Mouse (Mus musculus) bone marrow, adult 2 months (tissue): ENCODE data around the gene Oaz3. TPM values are rescaled to one million over a fixed set of nuclear protein-coding genes. Genes with fewer than 3 reads are reported as not detected.

Experiments
- H3K27ac ChIP-seq: fragments of 200-500 bp; 2 replicates; pipeline ENCODE4 v1.5.1; 2012; ENCODE audit warnings: low read depth, mild to moderate bottlenecking, control low read depth, inconsistent platforms, low read length; ENCODE audit not compliant: control insufficient read depth, poor library complexity, insufficient read depth
- H3K4me1 ChIP-seq: fragments of 200-500 bp; 2 replicates; pipeline ENCODE4 v1.6.1; 2011; ENCODE audit warnings: low read length; ENCODE audit not compliant: control insufficient read depth, insufficient read depth
- H3K4me3 ChIP-seq: fragments of 200-500 bp; replicated peaks from 2 replicates; pipeline ENCODE3; 2011; ENCODE audit warnings: mild to moderate bottlenecking, low read depth, low read length, control low read depth; ENCODE audit not compliant: control insufficient read depth
- CTCF ChIP-seq: fragments of 200-500 bp; IDR thresholded peaks from 2 replicates; pipeline ENCODE4 v1.5.1; 2011; ENCODE audit warnings: low read length, control low read depth; ENCODE audit not compliant: control insufficient read depth, insufficient read depth
- POLR2A ChIP-seq: fragments of 200-500 bp; IDR thresholded peaks from 2 replicates; pipeline ENCODE4 v1.6.1; 2011; ENCODE audit warnings: low read depth, mild to moderate bottlenecking, control low read depth, low read length, borderline replicate concordance; ENCODE audit not compliant: control insufficient read depth
- WGBS: fragments of 180-500 bp; shearing (Covaris S2); methylation state at CpG from one replicate; pipeline ENCODE4 v1.1.7; 2018; 5-methylcytosine and 5-hydroxymethylcytosine counted together
- polyA plus RNA-seq: library from polyadenylated mRNA; stranded (reverse); fragments of >200 nt; gene quantifications from 2 replicates; pipeline ENCODE4 v1.2.4, GENCODE M21; 2011; ENCODE audit warnings: low replicate concordance; ENCODE audit not compliant: missing spikeins, insufficient read depth, insufficient read length

The Oaz3 gene
- polyA plus RNA-seq, 1 experiment, result 1.7 TPM

DNA sequence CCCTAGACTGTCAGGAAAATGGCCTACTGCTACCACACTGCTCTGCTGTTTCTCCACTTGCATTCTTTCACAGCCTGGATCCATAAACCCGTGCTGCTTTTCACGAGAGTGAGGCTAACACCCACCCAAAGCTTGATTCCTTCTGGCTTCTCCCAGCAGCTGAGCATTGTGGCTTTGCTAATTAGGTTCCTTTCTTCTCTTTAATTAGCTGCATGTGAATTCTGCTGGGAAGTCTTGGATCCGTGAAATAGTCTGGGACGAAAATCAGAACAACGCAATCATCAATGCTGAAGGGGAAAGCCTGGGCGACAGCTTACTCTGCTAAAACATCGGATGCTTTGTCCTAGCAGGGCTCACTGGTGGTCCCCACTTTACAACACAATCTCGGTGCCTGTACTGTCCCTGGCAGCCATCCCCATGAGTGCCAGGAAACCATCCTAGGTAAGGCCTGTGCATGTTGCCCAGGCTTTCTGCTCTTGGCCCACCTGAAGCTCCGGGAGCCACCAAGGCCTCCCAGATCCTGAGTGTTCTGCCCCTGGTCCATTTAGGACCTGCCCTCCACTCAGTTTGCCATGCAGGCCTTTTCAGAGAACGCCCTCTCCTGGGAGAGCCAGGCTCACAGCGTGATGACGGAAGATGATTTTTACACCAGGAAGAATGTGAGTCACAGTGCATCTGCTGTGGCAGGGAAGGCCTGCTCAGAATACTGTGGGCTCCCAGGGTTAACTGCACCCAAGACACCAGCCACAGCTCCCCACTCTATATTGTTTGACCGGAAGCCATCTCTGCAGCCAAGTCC is 22.1 kb upstream of the Oaz3 start:
- no peak overlapping the region for H3K4me3 ChIP-seq
- no peak for TF ChIP-seq POLR2A
- TF ChIP-seq CTCF, result no peak
- no peaks in the 10 kb centered on the region for H3K4me1 ChIP-seq
- 82% methylated on average over 13 of the region's 13 CpGs for WGBS
- H3K27ac ChIP-seq, result no peak overlapping the region

DNA sequence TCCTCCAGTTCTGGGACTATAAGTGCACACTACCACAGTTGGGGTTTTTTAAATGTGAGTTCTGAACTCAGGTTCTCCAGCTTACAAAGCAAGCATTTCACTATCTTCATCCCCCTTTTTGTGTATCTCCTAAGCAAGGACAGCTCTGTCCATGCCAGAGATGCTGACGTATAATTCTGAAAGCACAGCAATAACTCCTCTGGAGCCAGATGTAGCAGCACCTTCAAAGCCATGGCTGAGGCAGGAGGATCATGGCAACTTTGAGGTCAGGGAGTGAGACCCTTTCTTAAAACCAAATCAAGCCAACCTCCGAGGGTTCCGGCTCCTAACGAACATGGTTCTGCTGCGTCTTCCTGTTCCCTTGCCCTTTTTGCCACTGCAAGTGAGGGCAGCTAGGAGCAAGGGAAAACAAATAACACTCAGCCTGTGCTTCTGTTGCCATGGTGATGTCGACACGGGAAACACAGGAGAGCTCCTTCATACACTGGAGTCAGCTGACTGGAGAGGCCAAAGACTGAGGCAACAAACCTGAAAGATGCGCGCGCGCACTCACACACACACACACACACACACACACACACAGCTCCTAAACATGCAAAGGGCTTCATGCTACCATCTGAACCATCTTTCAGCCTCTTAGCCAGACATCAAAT is 20.3 kb upstream of the Oaz3 start:
- Histone ChIP-seq H3K4me1 (no peaks in the 10 kb centered on the region), H3K27ac (no peak overlapping the region), H3K4me3 (no peak overlapping the region)
- TF ChIP-seq CTCF (no peak), POLR2A (no peak)
- WGBS, result 72% methylated on average over 11 of the region's 11 CpGs

DNA sequence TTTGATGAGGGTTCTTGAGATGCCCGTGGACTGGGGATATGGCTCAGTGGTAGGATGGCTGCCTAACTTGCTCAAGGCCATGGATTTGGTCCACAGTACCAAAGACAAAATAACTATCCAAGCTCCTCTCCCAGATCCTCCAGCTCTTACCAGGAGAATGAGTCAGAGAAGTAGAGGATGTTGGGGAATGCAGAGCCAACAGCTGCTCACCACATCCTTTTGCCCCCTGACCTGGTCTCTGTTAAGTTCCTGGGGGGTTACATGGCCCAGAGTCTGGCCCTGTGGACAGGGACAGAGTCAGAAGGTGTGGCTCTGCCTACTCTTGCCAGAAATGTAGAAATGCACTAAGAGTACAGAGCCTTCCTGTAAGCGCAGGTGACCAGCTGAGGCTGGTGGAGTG is 16.1 kb upstream of the Oaz3 start:
- WGBS, result 89% methylated on average over 2 of the region's 2 CpGs
- no peaks in the 10 kb centered on the region; the same call in 1 of the 2 replicates for H3K4me1 ChIP-seq
- no peak overlapping the region for H3K27ac ChIP-seq
- TF ChIP-seq POLR2A (no peak), CTCF (no peak)
- no peak overlapping the region for H3K4me3 ChIP-seq

DNA sequence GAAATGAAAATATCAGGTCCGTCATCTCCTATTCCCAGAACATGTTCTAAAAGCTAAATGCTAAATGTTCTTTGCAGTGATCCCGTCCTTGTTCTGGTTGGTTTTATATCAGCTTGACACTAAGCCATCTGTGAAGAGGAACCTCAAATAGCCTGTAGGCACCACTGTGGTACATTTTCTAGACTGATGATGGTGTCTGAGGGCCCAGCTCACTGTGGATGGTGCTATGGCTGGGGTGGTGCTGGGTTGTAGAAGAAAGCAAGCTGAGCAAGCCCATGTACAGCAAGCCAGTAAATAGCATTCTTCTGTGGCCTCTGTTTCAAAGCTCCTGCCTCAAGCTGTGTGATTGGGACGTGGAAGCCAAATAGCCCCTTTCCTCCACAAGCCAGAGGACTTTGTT is 13.3 kb upstream of the Oaz3 start:
- no peaks in the 10 kb centered on the region; the same call in 1 of the 2 replicates for H3K4me1 ChIP-seq
- H3K27ac ChIP-seq, result no peak overlapping the region
- H3K4me3 ChIP-seq, result no peak overlapping the region
- TF ChIP-seq POLR2A (no peak), CTCF (no peak)
- 74% methylated on average over 3 of the region's 3 CpGs for WGBS

DNA sequence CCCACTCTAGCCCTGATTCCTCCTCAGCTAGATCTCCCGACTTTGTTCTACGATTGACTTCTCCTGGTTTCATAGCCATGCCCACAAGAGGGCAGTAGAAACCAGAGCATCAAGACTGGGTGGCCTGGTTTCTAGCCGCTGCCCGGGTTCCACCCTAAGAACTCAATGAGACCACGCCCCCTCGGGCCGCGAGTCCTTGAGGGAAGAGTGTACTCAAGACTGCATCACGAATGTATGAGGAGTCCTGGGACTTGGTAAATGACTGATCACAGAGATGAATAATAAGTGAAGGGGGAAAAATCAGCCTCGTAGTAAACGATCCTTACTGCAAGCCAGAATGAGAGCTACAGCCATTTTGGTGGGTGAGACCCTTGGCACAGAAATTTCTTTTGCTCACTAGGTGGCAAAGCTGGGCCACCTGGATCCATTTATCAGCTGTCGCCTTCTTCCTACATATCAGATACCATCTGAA is 12.8 kb upstream of the Oaz3 start:
- Histone ChIP-seq H3K27ac (no peak overlapping the region), H3K4me3 (no peak overlapping the region), H3K4me1 (no peaks in the 10 kb centered on the region; the same call in 1 of the 2 replicates)
- no peak for TF ChIP-seq POLR2A
- peak; percentile 73 for TF ChIP-seq CTCF
- 3% methylated on average over 12 of the region's 12 CpGs for WGBS

DNA sequence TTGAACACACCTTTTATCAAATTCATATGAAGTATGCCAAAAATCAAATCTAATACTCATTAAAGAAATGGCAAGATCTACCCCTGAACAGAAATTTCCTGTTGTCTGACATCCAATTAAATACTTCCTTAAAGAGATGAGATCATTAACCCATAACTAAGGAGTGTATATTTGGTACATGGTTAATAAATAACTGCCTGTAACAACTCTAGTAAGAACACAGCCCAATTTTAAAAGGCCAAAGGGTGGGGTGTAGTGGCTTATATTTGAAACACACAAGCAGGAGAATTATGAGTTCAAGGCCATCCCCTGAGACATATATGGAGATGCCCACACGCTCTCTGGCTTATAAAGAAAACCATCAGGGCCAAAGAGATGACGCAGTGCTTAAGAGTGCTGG is 5.7 kb upstream of the Oaz3 start:
- TF ChIP-seq POLR2A, result no peak
- TF ChIP-seq CTCF, result no peak
- Histone ChIP-seq H3K4me3 (no peak overlapping the region), H3K4me1 (no peaks in the 10 kb centered on the region; the same call in 1 of the 2 replicates), H3K27ac (no peak overlapping the region)
- WGBS, result 84% methylated on average over 2 of the region's 2 CpGs

DNA sequence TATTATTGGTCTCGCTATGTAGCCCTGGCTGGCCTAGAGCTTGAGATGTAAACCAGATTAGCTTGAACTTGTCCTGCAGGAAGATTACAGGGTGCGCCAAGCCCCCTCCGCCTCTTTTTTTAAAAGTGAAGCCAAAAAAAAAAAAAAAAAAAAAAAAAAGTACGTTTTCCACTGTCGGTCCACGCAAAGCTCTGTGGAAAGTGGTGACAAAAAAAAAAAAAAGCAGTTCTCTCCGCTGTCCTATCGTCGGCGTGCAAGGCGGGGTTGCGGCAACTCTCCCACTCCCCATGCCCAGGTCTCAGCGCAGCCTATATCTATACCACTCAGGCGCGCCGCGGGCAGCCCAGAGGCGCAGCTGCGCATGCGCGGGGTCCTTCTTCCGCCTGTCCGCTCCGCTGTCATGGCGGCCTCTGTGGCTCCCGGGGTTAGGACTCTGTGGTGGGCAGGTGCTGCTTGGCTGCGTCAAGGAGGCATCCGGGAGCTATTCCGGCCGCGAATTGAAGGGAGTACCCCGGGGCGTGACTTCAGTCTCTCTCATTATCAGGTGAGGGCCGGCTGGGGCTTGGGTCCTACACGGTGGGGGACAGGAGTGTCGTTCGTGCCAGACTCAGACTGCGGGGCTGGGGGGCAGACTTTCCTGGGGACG is 641 bp downstream of the Oaz3 start, which contains the start of gene Mrpl9:
TSS of gene Mrpl9 (plus strand) at position 368 of the 646 bp plus-strand sequence.
- WGBS, result under 1% methylated on average over 39 of the region's 39 CpGs
- Histone ChIP-seq H3K4me1 (no peaks in the 10 kb centered on the region; the same call in 1 of the 2 replicates), H3K4me3 (peak within 1 kb of the TSS; percentile 97)

DNA sequence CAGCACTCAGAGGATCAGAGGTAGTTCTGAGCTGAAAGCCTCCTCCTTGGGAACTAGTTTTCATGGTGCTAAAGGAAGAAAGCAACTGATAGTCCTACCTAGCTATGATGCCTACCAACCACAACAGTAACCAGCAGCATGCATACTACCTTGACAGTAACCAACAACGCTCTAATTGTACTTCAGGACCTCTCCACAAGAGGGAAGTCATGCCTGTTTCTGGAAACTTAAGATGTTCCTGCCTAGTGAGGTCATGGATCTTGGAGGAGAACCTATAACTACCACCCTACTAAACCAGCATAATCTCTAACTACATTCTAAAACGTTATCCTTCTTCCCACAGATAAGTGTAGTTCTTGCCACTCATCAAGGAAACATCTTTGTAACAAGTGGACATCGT is 2.5 kb downstream of the Oaz3 start:
- TF ChIP-seq CTCF (no peak), POLR2A (no peak)
- WGBS, result 37% methylated on average over 3 of the region's 3 CpGs
- Histone ChIP-seq H3K4me3 (no peak overlapping the region), H3K27ac (no peak overlapping the region), H3K4me1 (no peaks in the 10 kb centered on the region; the same call in 1 of the 2 replicates)

More for the DNA sequence above, 641 bp downstream of the Oaz3 start, which contains the start of gene Mrpl9:
- peak within 1 kb of the TSS; percentile 69; the same call in 1 of the 2 replicates for H3K27ac ChIP-seq
- TF ChIP-seq CTCF (no peak), POLR2A (peak; percentile 89; the same call in 1 of the 2 replicates)
